Mouse (Mus musculus): Measurements from ENCODE around the gene Slc2a2.
"Not testable (repeated sequence)": the region's sequence is repeated elsewhere in the genome, so short reads cannot be mapped to it uniquely, and the experiment has no call there.

Slc2a2 gene

GRCm38 (mm10) chr3:28726356-28726755, 28.7 kb downstream of the Slc2a2 start:
- no peak for DNase-seq (ENCODE audit: inconsistent age in 2 of 2, low spot score in 1 of 2)

- no peak for DNase-seq (ENCODE audit: inconsistent age in 2 of 2, low spot score in 1 of 2)
These were observed 37.0 kb downstream of the Slc2a2 start for GRCm38 (mm10) chr3:28734712-28735111.

GRCm38 (mm10) chr3:28736981-28737380, 39.3 kb downstream of the Slc2a2 start:
- no peak for DNase-seq (ENCODE audit: inconsistent age in 2 of 2, low spot score in 1 of 2)

GRCm38 (mm10) chr3:28740353-28740752, 42.6 kb downstream of the Slc2a2 start:
- no peak for DNase-seq (ENCODE audit: inconsistent age in 2 of 2, low spot score in 1 of 2)

- DNase-seq (ENCODE audit: inconsistent age in 2 of 2, low spot score in 1 of 2), result no peak
These were observed 45.5 kb downstream of the Slc2a2 start for GRCm38 (mm10) chr3:28743251-28743650.

- peak; percentile 71 to 88 for DNase-seq (ENCODE audit: inconsistent age in 2 of 2, low spot score in 1 of 2)
These were observed 48.3 kb downstream of the Slc2a2 start for GRCm38 (mm10) chr3:28745835-28746483.

GRCm38 (mm10) chr3:28748151-28748550, 50.4 kb downstream of the Slc2a2 start:
- no peak for DNase-seq (ENCODE audit: inconsistent age in 2 of 2, low spot score in 1 of 2)

GRCm38 (mm10) chr3:28748956-28749355, 51.3 kb downstream of the Slc2a2 start:
- DNase-seq (ENCODE audit: inconsistent age in 2 of 2, low spot score in 1 of 2), result no peak

GRCm38 (mm10) chr3:28755477-28755876, 57.8 kb downstream of the Slc2a2 start:
- DNase-seq (ENCODE audit: inconsistent age in 2 of 2, low spot score in 1 of 2), result no peak

- no peak for DNase-seq (ENCODE audit: inconsistent age in 2 of 2, low spot score in 1 of 2)
These were observed 63.6 kb downstream of the Slc2a2 start for GRCm38 (mm10) chr3:28761225-28761789.

- DNase-seq (ENCODE audit: inconsistent age in 2 of 2, low spot score in 1 of 2), result no peak
These were observed 69.2 kb downstream of the Slc2a2 start for GRCm38 (mm10) chr3:28766935-28767334.

- DNase-seq (ENCODE audit: inconsistent age in 2 of 2, low spot score in 1 of 2), result no peak
These were observed 70.5 kb downstream of the Slc2a2 start for GRCm38 (mm10) chr3:28768222-28768621.

GRCm38 (mm10) chr3:28772919-28773318, 75.2 kb downstream of the Slc2a2 start:
- DNase-seq (ENCODE audit: inconsistent age in 2 of 2, low spot score in 1 of 2), result not testable (repeated sequence)

GRCm38 (mm10) chr3:28775361-28775760, 77.7 kb downstream of the Slc2a2 start:
- no peak for DNase-seq (ENCODE audit: inconsistent age in 2 of 2, low spot score in 1 of 2)

- DNase-seq (ENCODE audit: inconsistent age in 2 of 2, low spot score in 1 of 2), result no peak
These were observed 78.3 kb downstream of the Slc2a2 start for GRCm38 (mm10) chr3:28775958-28776357.

GRCm38 (mm10) chr3:28776491-28776890, 78.8 kb downstream of the Slc2a2 start:
- DNase-seq (ENCODE audit: inconsistent age in 2 of 2, low spot score in 1 of 2), result no peak

- DNase-seq (ENCODE audit: inconsistent age in 2 of 2, low spot score in 1 of 2), result no peak
These were observed 82.8 kb downstream of the Slc2a2 start for GRCm38 (mm10) chr3:28780511-28780910.
